Mouse (Mus musculus) yolk sac, embryonic 10.5 days (tissue): ENCODE measurements around the gene Prkcb.

Source experiments
- DNase-seq: peaks from one replicate; pipeline ENCODE4 v3.0.0-alpha.2; 2017; ENCODE audit warnings: low spot score

The Prkcb gene

DNA sequence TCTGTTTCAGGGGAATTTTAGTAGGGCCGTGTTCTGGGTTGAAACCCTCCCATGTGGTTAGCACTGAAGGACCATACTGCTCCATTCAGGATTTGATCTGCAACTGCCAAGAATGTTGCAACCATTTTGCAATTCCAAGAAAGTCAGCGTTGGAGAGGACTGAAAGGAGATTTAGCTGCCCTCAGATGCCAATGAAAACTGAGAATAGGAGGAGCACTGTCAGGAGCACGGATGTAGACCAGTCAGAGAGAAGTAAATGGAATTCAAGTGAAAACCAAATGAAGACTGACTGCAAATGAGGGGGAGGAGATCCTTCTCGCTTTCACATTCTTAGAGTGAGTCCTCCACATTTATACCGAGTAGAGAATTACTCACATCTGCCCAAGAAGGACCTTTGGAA lies 83.4 kb downstream of the Prkcb start:
- no peak for DNase-seq

DNA sequence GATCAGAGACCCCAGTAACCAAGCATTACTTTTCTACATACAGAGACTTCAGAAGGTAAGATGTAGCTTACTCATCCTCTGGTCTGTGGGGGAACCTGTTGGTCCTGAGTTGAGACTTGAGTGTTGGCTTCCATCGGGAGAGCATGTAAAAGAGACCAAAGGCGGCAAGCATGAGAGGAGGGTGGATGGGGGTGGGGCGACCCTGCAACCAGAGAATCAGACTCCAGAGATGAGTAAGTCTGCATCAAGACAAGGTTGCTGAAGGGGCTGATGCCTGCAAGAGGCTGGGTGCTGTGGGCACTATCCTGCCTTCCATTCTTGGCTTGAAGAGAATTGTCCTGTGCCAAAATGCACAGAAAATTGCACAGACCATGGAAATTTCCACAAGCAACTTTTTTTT lies 83.8 kb downstream of the Prkcb start:
- DNase-seq, result no peak

DNA sequence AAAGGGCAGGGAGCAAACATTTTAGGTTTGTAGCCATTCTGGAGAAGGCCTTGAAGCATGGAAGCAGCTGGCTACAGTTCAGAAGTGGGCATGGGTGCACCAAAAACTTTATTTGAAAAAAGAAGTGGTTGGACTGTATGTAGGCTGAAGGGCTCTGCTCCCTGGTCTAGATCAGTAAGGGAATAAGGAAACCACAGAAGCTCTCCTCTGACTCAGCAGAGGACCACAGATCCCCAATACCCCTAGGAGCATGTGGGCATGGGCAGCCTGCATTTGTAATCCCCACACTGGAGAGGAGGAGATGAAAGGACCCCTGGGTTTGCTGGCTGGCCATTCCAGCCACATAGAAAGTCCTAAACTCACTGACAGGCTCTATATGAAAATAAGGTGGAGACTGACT lies 88.3 kb downstream of the Prkcb start:
- no peak for DNase-seq

DNA sequence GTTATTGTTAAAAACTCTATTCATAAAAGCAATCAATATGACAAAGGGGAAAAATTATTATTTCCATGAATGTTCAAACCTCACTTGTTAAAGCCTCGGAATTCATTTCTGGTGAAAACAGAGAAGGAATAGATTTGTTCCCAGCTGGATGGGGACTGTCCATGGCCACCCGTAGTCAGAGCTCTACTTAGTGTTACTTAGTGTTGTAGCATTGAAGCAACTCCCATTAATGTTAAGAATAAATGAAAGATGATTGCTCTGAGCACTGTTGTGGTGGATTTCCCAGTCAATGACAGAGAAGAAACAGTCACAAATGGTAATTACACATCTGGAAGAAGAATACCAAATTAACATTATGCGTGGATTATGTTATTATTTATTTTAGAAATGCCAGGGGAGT lies 89.4 kb downstream of the Prkcb start:
- DNase-seq, result no peak

- no peak for DNase-seq
Measured at GRCm38 (mm10) chr7:122378473-122378872, 89.9 kb downstream of the Prkcb start.

DNA sequence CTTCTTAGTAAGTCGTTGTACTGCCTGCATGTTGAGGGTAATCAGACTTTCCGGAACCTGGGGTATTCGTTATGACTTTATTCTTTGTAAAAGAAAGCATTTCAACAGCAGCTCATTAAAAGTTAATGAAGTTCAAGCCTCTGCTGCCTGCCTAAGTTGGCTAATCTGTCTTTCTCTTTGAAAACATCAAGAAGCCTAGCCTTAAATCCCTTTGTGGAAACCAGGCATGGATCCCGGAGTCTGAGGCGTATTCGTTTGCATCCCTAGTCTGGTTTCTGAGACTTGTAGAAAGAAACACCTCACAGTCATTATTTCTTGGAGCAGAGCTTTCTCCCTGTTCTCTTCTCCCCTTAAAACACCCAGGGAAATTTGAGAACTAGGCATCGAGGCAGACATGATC lies 90.7 kb downstream of the Prkcb start:
- DNase-seq, result no peak

- no peak for DNase-seq
Measured at GRCm38 (mm10) chr7:122380336-122381130, 92.0 kb downstream of the Prkcb start.

- DNase-seq, result no peak
Measured at GRCm38 (mm10) chr7:122381560-122381959, 93.0 kb downstream of the Prkcb start.

DNA sequence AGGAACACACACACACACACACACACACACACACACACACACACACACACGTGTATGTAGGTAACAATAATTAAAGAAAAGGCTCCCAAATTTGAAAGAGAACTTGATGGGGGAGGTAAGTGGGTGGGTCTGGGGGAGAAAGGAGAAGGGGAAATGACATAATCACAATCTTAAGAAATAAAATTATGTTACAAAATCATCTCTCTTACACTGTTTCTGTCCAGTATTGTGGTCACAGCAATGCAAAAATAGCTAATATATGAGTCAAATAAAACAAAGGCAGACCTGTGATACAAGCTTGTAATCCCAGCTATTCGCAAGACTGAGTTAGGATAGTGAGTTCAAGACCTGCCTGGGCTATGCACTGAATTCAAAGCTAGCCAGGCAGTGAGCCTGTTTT lies 94.7 kb downstream of the Prkcb start:
- no peak for DNase-seq

GRCm38 (mm10) chr7:122384891-122385290 lies 96.3 kb downstream of the Prkcb start:
- DNase-seq, result no peak

GRCm38 (mm10) chr7:122386567-122386966 lies 98.0 kb downstream of the Prkcb start:
- DNase-seq, result no peak

GRCm38 (mm10) chr7:122387896-122388295 lies 99.3 kb downstream of the Prkcb start:
- DNase-seq, result no peak

GRCm38 (mm10) chr7:122388858-122389257 lies 100.3 kb downstream of the Prkcb start:
- DNase-seq, result no peak

DNA sequence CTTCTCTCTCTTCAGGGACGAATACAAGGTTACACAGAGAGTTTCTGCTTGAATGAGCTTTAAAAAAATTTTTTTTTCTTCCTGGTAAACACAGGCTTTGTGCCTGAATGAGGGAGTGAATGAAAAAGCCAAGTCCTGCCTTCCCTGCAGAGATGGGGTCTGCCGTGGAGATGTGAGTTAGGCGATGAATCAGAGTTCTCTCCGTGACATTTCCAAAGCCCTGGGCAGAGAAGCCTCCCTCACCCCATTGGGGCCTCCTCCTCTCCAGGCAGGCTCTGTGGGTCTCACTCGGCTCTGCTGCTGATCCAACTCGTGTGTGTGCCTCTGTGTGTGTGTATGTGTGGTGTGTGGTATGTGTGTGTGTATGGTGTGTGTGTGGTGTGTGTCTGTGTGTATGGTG lies 101.1 kb downstream of the Prkcb start:
- no peak for DNase-seq

DNA sequence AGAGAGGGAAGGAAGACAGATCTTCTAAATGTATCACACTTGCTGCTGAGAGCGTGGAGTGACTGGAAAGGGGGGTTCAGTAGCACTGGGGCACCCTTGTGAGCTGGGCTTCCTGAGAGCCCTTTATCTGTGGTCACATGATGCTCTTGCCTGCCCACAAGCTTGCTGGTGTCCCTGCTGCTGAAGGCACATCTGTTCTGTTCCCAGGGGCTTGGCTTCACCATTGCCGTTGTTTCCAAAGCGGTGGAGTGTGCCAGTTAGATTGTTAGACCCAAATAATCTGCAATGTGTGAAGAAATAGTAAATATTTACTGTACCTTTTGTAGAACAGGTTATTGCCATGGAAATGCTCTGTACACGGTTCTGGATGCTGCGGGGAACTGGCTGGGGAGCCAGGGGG lies 101.6 kb downstream of the Prkcb start:
- no peak for DNase-seq

GRCm38 (mm10) chr7:122390683-122391082 lies 102.1 kb downstream of the Prkcb start:
- DNase-seq, result no peak

- no peak for DNase-seq
Measured at GRCm38 (mm10) chr7:122391382-122391781, 102.8 kb downstream of the Prkcb start.

GRCm38 (mm10) chr7:122393964-122394363 lies 105.4 kb downstream of the Prkcb start:
- DNase-seq, result no peak

DNA sequence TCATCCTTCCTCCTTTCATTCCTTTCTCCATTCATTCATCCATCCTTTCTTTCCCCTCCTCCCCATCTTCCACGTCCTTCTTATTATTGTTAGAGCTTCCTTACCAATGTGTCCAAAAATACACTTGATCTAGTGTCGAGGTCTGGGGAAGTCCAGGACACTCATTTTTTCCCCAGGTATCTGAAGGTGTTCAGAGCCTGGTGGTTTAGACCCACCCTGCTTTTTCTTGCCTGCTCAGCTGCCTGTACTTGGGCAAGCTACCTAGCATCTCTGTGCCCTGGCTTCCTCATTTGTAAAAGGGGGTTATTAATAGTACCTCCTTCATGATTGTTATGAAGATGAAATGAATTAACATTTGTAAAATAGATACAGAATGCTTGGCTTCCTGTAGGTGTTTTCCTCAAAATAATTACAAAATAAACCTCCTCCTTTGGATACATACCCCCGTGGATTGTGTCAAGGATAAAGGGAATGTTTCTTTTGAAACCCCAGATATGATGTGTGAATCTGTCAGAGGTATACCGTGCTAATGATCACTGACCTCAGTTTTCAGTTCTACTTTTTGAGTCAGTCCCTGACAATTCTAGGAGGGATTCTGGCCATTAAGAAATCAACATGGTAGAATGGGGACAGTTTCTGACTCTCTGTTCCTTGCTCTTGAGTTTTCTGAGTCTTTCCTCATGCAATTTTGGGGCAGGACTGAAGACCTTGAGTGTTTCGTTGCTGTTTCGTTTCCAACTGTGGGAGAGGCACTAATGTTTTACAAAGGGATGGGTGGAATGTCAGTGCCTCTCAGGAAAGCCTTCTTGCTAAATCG lies 106.8 kb downstream of the Prkcb start:
- DNase-seq, result no peak

DNA sequence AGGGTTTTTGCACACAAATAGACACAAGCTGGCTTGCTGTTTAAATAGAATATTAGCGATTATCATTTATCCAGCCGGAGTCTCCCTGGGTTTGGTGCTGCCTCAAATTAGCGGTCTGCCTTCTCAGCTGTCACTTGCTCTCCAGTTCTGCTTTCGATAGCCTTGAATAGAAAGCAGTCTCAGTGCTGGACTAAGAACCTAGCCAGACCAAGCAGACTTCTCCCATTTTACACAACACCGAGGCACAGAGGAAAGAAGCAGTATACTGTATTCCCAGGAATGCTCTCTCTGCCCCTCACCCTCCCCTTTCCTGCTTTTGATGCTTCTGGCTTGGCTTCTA lies 107.4 kb downstream of the Prkcb start:
- DNase-seq, result no peak

DNA sequence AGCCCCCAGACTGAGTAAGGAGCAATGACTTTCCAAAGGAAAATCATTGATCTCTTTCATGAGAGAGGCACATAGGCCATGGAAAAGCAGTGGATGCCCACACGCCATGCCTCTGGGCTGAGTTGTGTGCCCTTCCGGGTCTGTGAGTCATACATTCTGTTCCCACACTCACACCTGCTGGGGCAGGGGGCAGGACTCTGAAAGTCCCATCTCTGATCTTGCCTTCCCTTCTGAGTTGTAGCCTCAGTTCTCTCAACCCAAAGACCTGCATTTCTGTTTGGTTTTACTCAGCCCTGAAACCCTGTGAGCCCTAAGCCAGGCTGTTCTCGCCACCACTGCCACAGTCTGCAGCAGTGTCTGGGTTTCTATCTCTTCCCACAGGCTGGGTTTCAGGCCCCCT lies 109.1 kb downstream of the Prkcb start:
- no peak for DNase-seq

DNA sequence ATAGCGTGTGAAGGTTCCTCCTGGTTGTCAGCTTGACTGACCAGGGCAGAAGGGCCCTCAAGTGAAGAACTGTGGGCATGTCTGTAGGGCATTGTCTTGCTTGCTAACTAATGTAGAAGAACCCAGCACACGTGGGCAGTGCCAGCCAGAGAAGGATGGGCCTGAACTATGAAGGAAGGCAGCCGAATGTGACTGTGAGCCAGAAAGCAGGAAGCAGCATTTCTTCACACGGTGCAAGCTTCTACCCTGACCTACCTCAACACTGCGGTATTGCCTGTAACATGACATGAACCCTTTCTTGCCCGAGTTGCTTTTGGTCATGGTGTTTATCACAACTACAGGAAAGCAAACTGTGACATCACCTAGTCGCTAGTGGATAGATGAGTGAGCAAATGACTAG lies 113.5 kb downstream of the Prkcb start:
- no peak for DNase-seq

DNA sequence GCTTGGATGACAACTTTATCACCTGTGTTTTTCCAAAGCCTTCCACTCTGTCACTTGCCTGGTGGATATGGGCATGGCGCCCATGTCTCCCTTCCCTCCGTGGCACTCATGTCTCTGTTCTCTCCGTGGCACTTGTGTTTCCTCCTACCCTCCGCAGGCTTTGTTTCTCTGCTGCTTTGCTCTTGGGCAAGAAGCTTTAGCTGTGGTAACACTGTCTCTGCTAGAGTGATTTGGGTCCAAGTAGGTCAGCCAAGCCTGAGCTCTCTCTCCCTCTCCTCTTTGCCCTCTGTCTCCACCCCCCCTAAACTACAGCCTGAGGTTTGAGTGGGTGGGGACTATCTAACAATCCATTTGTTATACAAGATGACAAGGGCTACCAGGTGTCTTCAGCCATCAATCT lies 114.8 kb downstream of the Prkcb start:
- DNase-seq, result no peak
